Mouse (Mus musculus) lung, embryonic 16.5 days (tissue): ENCODE results near the gene 2310050C09Rik. TPM values are rescaled to one million over a fixed set of nuclear protein-coding genes. Genes with fewer than 3 reads are reported as not detected.

Experiments used
- ATAC-seq: fragments of 200-750 bp; cut with Nextera tagmentation; 2 replicates; pipeline ENCODE4 v1.8.0; 2017; ENCODE audit warnings: low read depth, mild to moderate bottlenecking, moderate library complexity
- H3K27ac ChIP-seq: fragments of 300-500 bp; sonication (generic); 2 replicates; pipeline ENCODE4 v1.5.1; 2014; ENCODE audit warnings: mild to moderate bottlenecking, control low read depth, low read length
- H3K27me3 ChIP-seq: fragments of 300-500 bp; sonication (generic); 2 replicates; pipeline ENCODE4 v1.6.1; 2014; ENCODE audit warnings: low read depth, low read length, mixed read lengths; ENCODE audit not compliant: control insufficient read depth, insufficient read depth
- H3K36me3 ChIP-seq: fragments of 300-500 bp; sonication (generic); 2 replicates; pipeline ENCODE4 v1.6.1; 2014; ENCODE audit warnings: low read length; ENCODE audit not compliant: control insufficient read depth, insufficient read depth
- H3K4me1 ChIP-seq: fragments of 300-500 bp; sonication (generic); replicated peaks from 2 replicates; pipeline ENCODE4 v1.6.1; 2014; ENCODE audit warnings: low read length, mixed read lengths; ENCODE audit not compliant: control insufficient read depth, insufficient read depth
- H3K4me2 ChIP-seq: fragments of 300-500 bp; sonication (generic); 2 replicates; pipeline ENCODE4 v1.6.1; 2014; ENCODE audit warnings: low read depth, low read length, control low read depth
- H3K4me3 ChIP-seq: fragments of 300-500 bp; sonication (generic); 2 replicates; pipeline ENCODE4 v1.5.1; 2014; ENCODE audit warnings: mild to moderate bottlenecking, low read length, control low read depth
- H3K9ac ChIP-seq: fragments of 300-500 bp; sonication (generic); 2 replicates; pipeline ENCODE4 v1.6.1; 2014; ENCODE audit warnings: low read length, control low read depth
- H3K9me3 ChIP-seq: fragments of 300-500 bp; sonication (generic); 2 replicates; pipeline ENCODE4 v1.6.1; 2016; ENCODE audit warnings: low read length; ENCODE audit not compliant: control insufficient read depth
- WGBS: fragments of 180-500 bp; shearing (Covaris S2); extraction: QIAGEN DNeasy Blood & Tissue Kit; methylation state at CpG from one replicate; pipeline ENCODE4 v1.1.7; 2014; 5-methylcytosine and 5-hydroxymethylcytosine counted together
- polyA plus RNA-seq: library from polyadenylated mRNA; unstranded; fragments of >200 nt; fragmentation: Nextera tagmentation; extraction: Ambion mirVana; gene quantifications from 2 replicates; pipeline ENCODE4 v1.2.1, GENCODE M21; 2015

Gene 2310050C09Rik
- polyA plus RNA-seq, 1 experiment from 2014 or later: not detected

DNA sequence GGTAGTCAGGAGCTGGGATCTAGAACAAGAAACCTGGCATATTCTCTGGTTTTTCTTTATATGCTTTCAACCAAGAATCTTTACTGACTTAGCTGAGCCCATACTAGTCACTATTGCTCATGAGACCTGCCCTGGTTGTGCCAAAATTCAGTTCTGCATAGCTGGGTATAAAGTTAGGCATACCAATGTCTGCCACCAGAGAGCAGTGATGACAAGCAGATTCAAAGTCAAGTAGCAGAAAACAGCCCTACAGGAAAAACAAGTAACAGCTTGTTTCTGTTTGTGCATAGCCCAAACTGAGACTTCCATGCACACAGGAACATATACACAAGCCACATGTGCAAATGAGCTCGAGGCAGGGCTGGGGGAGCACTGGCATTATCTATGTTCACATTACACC lies 44.2 kb downstream of the 2310050C09Rik start:
- Histone ChIP-seq H3K27ac (no peak overlapping the region), H3K9me3 (no peaks in the 10 kb centered on the region), H3K4me2 (no peak overlapping the region), H3K4me3 (no peak overlapping the region), H3K4me1 (no peaks in the 10 kb centered on the region), H3K27me3 (no peaks in the 10 kb centered on the region), H3K9ac (no peak overlapping the region), H3K36me3 (no peaks in the 10 kb centered on the region)
- 19% methylated on average over 1 of the region's 1 CpGs for WGBS
- no peak for ATAC-seq

Other genes with a start within 250 kb of the 2310050C09Rik start
- gene Lce6a, start 248.6 kb downstream of the 2310050C09Rik start, polyA plus RNA-seq: not detected in 2 replicates
- 0.31 TPM in 1 of 2 replicates, not detected in the other for gene Lce1a1, start 221.9 kb downstream of the 2310050C09Rik start, polyA plus RNA-seq
- gene Lce1b, start 213.3 kb downstream of the 2310050C09Rik start, polyA plus RNA-seq: not detected in 2 replicates
- not detected in 2 replicates for gene Lce1a2, start 199.9 kb downstream of the 2310050C09Rik start, polyA plus RNA-seq
- not detected in 2 replicates for gene Lce1c, start 191.0 kb downstream of the 2310050C09Rik start, polyA plus RNA-seq
- gene Lce1d, start 183.0 kb downstream of the 2310050C09Rik start, polyA plus RNA-seq: not detected in 2 replicates
- gene Lce1e, start 161.1 kb downstream of the 2310050C09Rik start, polyA plus RNA-seq: not detected in 2 replicates
- not detected in 2 replicates for gene Lce1f, start 149.9 kb downstream of the 2310050C09Rik start, polyA plus RNA-seq
- not detected in 2 replicates for gene Gm38119, start 131.1 kb downstream of the 2310050C09Rik start, polyA plus RNA-seq
- not detected in 2 replicates for gene Lce1g, start 117.9 kb downstream of the 2310050C09Rik start, polyA plus RNA-seq
- not detected in 2 replicates for gene Lce1h, start 105.2 kb downstream of the 2310050C09Rik start, polyA plus RNA-seq
- gene Lce1i, start 91.3 kb downstream of the 2310050C09Rik start, polyA plus RNA-seq: not detected in 2 replicates
- gene Lce1j, start 79.7 kb downstream of the 2310050C09Rik start, polyA plus RNA-seq: not detected in 2 replicates
- gene Lce1k, start 62.3 kb downstream of the 2310050C09Rik start, polyA plus RNA-seq: not detected in 2 replicates
- not detected in 2 replicates for gene Kprp, start 43.0 kb downstream of the 2310050C09Rik start, polyA plus RNA-seq
- not detected in 2 replicates for gene Lce1l, start 18.9 kb downstream of the 2310050C09Rik start, polyA plus RNA-seq
- not detected in 2 replicates for gene Lce3a, start 56.0 kb upstream of the 2310050C09Rik start, polyA plus RNA-seq
- not detected in 2 replicates for gene Lce3b, start 62.8 kb upstream of the 2310050C09Rik start, polyA plus RNA-seq
- gene Lce3c, start 74.3 kb upstream of the 2310050C09Rik start, polyA plus RNA-seq: not detected in 2 replicates
- not detected in 2 replicates for gene Lce3d, start 87.2 kb upstream of the 2310050C09Rik start, polyA plus RNA-seq
- not detected in 2 replicates for gene Lce3e, start 96.8 kb upstream of the 2310050C09Rik start, polyA plus RNA-seq
- 0.70 TPM in 1 of 2 replicates, not detected in the other for gene Lce3f, start 122.0 kb upstream of the 2310050C09Rik start, polyA plus RNA-seq
- 1.5 TPM in 1 of 2 replicates, not detected in the other for gene Crct1, start 145.5 kb upstream of the 2310050C09Rik start, polyA plus RNA-seq
- 0.58 TPM in 1 of 2 replicates, not detected in the other for gene Lce1m, start 148.8 kb upstream of the 2310050C09Rik start, polyA plus RNA-seq
- not detected in 2 replicates for gene Gm4858, start 198.6 kb upstream of the 2310050C09Rik start, polyA plus RNA-seq